Mouse (Mus musculus) CD4-positive, CD25-positive, alpha-beta regulatory T cell, adult 2 months (primary cell): ENCODE results near the gene Hsph1.

Experiments
- DNase-seq: peaks from one replicate; pipeline ENCODE4 v3.0.0-alpha.2; 2012; ENCODE audit warnings: low read depth, low spot score

Gene Hsph1

GRCm38 (mm10) chr5:149642366-149642765 is 6.2 kb upstream of the Hsph1 start:
- DNase-seq = no peak

GRCm38 (mm10) chr5:149641277-149641892 is 5.2 kb upstream of the Hsph1 start:
- DNase-seq = no peak

GRCm38 (mm10) chr5:149637306-149637705 is 1.1 kb upstream of the Hsph1 start:
- no peak for DNase-seq

GRCm38 (mm10) chr5:149635556-149635955 is 620 bp downstream of the Hsph1 start:
- peak; percentile 58 for DNase-seq

- DNase-seq = no peak
Measured at GRCm38 (mm10) chr5:149634409-149635035, 1.7 kb downstream of the Hsph1 start.

- DNase-seq = no peak
Measured at GRCm38 (mm10) chr5:149625547-149625946, 10.6 kb downstream of the Hsph1 start.

GRCm38 (mm10) chr5:149623815-149624675 is 12.1 kb downstream of the Hsph1 start:
- no peak for DNase-seq

- DNase-seq = no peak
Measured at GRCm38 (mm10) chr5:149622644-149623043, 13.5 kb downstream of the Hsph1 start.

GRCm38 (mm10) chr5:149622152-149622551 is 14.0 kb downstream of the Hsph1 start:
- DNase-seq = no peak

- no peak for DNase-seq
Measured at GRCm38 (mm10) chr5:149617776-149618425, 18.3 kb downstream of the Hsph1 start.

GRCm38 (mm10) chr5:149616817-149617216 is 19.4 kb downstream of the Hsph1 start:
- DNase-seq = no peak

- DNase-seq = no peak
Measured at GRCm38 (mm10) chr5:149616138-149616537, 20.0 kb downstream of the Hsph1 start.

GRCm38 (mm10) chr5:149612740-149613139 is 23.4 kb downstream of the Hsph1 start:
- DNase-seq = no peak

- no peak for DNase-seq
Measured at GRCm38 (mm10) chr5:149612165-149612518, 24.0 kb downstream of the Hsph1 start.

GRCm38 (mm10) chr5:149611476-149612164 is 24.6 kb downstream of the Hsph1 start:
- DNase-seq = no peak

GRCm38 (mm10) chr5:149607083-149607720 is 29.0 kb downstream of the Hsph1 start:
- DNase-seq = no peak

GRCm38 (mm10) chr5:149603241-149603640 is 32.9 kb downstream of the Hsph1 start:
- DNase-seq = no peak

- no peak for DNase-seq
Measured at GRCm38 (mm10) chr5:149601996-149602395, 34.2 kb downstream of the Hsph1 start.

- DNase-seq = no peak
Measured at GRCm38 (mm10) chr5:149597351-149597750, 38.8 kb downstream of the Hsph1 start.

- no peak for DNase-seq
Measured at GRCm38 (mm10) chr5:149594215-149594614, 42.0 kb downstream of the Hsph1 start.

- DNase-seq = no peak
Measured at GRCm38 (mm10) chr5:149589932-149590331, 46.2 kb downstream of the Hsph1 start.
